Mouse (Mus musculus) bone marrow macrophage, adult 2 months (primary cell): ENCODE results near the gene Vmn1r85. TPM values are rescaled to one million over a fixed set of nuclear protein-coding genes. Genes with fewer than 3 reads are reported as not detected.

ENCODE experiments used
- H3K27ac ChIP-seq: 2 replicates; pipeline ENCODE4 v1.5.1; 2012; ENCODE audit warnings: low read depth, low read length; ENCODE audit not compliant: insufficient read depth
- H3K4me1 ChIP-seq: 2 replicates; pipeline ENCODE4 v1.6.1; 2012; ENCODE audit warnings: low read length; ENCODE audit not compliant: control insufficient read depth, insufficient read depth
- H3K4me3 ChIP-seq: 2 replicates; pipeline ENCODE4 v1.5.1; 2012; ENCODE audit warnings: mild to moderate bottlenecking, low read length, moderate library complexity; ENCODE audit not compliant: insufficient read depth
- CTCF ChIP-seq: IDR thresholded peaks from 2 replicates; pipeline ENCODE4 v1.5.1; 2012; ENCODE audit warnings: low read depth, mild to moderate bottlenecking, low read length, moderate library complexity
- POLR2A ChIP-seq: IDR thresholded peaks from 2 replicates; pipeline ENCODE4 v1.6.1; 2012; ENCODE audit warnings: mild to moderate bottlenecking, low read depth, low read length, borderline replicate concordance
- polyA plus RNA-seq: library from polyadenylated mRNA; stranded (reverse); fragments of >200 nt; gene quantifications from 2 replicates; pipeline ENCODE4 v1.2.4, GENCODE M21; 2012; ENCODE audit not compliant: missing spikeins, insufficient read depth, insufficient read length

Gene Vmn1r85
- polyA plus RNA-seq, 1 experiment: not detected

DNA sequence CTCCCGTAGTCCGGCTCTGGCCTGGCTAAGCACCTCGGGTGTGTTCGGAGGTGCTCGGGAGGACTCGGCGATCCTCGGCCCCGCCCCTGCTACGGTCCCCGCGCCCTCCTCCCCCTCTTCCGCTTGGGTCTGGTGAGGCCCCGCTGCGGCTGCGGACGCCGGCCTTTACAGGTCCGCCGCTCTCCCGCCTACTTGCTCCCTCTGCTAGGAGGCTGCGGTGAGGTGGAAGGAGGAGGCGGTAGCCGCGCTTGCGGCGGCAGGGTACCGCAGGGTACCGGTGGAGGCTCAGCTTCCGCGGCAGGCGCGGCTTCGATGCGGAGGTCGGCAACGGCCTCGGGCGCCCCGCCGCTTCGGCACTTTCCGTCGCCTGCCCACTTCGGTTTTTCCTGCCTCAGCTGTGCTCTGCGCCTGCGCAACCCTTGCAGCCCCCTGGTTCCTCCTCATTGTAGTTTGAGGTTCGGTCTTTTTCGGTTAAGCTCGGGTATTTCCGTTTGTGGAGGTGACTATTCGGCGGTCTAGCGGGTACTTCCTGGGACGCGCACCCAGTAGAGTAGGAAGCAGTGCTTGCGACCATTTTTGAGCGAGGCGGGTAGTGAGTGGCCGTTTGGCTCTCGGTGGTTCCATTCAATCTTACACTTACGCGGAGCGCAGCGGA, 56.9 kb downstream of the Vmn1r85 start, which contains the start of gene Ube2m:
Ube2m (minus strand) TSS at position 375 of the 655 bp plus-strand sequence.
- H3K4me3 ChIP-seq: peak within 1 kb of the TSS; percentile 95
- peak within 1 kb of the TSS; percentile 97 for H3K27ac ChIP-seq
- H3K4me1 ChIP-seq: peaks cover 26% of the 10 kb centered on the region
- TF ChIP-seq CTCF (no peak), POLR2A (no peak)

DNA sequence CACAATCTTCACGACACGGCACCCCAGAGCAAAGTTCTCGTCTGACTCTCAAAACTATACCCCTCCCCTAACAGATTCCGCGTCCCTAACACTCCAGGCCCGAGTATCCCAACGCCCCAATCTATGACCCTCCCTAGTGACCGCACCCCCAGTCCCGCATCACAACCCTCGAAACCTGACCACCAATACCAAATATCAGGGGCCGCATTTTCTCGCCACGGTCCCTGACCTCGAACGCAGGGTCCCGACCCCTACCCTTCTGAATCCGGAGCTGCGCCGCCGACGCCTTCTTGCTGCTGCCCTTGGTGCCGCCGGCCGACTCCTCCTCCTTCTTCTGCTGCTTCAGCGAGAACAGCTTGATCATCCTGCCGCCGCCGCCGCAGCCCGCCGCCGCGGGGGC, 57.6 kb downstream of the Vmn1r85 start:
- peaks cover 26% of the 10 kb centered on the region for H3K4me1 ChIP-seq
- TF ChIP-seq POLR2A (no peak), CTCF (no peak)

DNA sequence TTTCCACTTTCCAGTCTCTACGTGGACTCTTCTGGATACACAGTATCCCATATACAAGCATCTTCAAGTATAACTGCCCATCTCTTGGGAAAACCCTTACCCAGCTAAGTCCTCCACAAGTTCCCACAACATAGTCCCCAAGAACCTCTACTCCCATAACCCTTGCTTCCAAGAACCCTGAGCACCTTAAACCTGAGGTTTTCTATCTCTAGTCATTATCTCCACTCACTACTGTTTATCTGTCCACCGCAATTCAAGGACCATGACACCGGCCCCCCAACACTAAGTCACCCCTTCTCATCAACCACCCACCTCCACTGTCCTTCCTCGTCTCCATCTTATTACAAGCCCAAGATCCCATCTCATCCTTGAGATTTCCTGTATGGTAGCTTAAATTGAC, 58.2 kb downstream of the Vmn1r85 start:
- peaks cover 26% of the 10 kb centered on the region for H3K4me1 ChIP-seq
- H3K4me3 ChIP-seq: peak overlapping the region; percentile 95
- TF ChIP-seq POLR2A: no peak
- no peak for TF ChIP-seq CTCF
- H3K27ac ChIP-seq: peak overlapping the region; percentile 97

More for the DNA sequence above, 57.6 kb downstream of the Vmn1r85 start:
- Histone ChIP-seq H3K27ac (peak overlapping the region; percentile 97), H3K4me3 (peak overlapping the region; percentile 95)

DNA sequence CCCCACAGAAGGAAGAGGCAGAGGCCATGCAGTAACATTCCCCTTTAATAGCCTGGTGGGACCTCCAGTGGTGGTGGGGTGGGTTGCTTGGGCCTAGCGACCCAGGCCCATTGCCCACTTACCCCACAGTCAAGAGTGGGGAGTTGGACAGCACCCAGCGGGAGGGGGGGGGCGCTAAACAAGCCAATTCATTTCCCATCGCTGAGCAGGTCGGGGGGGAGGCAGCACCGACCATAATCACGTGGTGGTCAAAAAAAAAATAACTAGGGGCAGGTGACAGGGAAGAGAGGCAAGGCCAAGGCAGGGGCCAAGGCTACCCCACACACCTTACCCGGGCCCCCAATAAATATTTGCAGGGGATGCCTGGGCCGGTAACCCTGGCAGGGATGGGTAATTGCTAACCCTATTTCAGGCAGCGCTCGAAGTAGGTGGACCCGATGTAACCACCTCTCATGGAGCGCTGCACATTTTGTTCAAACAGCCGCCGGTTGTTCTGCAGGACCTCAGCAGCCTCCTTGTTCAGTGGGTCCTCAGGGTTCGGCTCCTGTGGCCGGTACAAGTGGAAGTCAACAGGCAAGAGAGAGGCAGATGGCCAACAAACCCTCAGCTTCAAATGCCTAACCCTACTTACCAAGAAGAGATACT, 59.6 kb downstream of the Vmn1r85 start:
- Histone ChIP-seq H3K4me1 (peaks cover 23% of the 10 kb centered on the region), H3K4me3 (peak overlapping the region; percentile 44), H3K27ac (no peak overlapping the region)
- no peak for TF ChIP-seq CTCF
- no peak for TF ChIP-seq POLR2A

DNA sequence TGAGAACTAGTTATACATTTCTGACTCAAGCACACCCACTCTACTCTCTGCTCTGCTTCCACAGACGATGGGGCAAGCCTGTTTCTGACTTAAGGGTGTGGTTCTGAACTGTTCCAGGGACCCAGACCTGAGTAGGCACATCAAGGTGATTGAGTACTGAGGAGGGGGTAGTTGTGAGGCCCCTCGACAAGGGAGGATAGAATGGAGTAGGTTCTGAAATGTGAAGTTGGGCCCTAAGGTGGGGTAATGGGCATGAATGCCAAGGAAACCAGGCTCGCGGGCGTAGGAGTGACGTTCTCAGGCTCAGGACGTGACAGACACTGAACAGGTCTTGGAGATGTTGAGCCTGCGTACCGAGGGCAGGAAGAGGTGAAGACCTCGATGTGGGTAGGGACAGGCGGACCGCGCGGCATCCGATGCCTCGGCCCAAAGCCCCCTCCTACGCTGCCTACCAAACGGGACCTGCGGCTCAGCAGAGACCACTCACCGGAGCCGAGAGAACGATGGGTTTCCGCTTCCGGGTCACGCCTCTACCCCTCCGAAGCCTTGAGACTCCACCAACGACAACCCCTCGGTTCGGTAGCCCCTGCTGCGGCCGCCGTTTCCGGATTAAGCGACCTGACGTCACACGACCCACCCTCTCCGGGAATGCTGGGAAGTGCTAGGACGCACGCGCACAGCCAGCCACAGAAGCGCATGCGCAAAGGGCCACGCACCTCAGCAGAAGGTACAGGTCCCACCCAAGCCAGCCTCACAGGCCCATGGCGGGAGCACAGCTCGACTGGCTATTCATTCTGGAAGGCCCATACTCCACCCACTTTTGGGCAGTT, 60.6 kb downstream of the Vmn1r85 start, which contains the start of gene Chmp2a:
Chmp2a (minus strand) TSS at position 660 of the 830 bp plus-strand sequence.
- peak within 1 kb of the TSS; percentile 64 for H3K4me3 ChIP-seq
- H3K27ac ChIP-seq: peak within 1 kb of the TSS; percentile 51
- peaks cover 15% of the 10 kb centered on the region for H3K4me1 ChIP-seq
- no peak for TF ChIP-seq CTCF
- no peak for TF ChIP-seq POLR2A

DNA sequence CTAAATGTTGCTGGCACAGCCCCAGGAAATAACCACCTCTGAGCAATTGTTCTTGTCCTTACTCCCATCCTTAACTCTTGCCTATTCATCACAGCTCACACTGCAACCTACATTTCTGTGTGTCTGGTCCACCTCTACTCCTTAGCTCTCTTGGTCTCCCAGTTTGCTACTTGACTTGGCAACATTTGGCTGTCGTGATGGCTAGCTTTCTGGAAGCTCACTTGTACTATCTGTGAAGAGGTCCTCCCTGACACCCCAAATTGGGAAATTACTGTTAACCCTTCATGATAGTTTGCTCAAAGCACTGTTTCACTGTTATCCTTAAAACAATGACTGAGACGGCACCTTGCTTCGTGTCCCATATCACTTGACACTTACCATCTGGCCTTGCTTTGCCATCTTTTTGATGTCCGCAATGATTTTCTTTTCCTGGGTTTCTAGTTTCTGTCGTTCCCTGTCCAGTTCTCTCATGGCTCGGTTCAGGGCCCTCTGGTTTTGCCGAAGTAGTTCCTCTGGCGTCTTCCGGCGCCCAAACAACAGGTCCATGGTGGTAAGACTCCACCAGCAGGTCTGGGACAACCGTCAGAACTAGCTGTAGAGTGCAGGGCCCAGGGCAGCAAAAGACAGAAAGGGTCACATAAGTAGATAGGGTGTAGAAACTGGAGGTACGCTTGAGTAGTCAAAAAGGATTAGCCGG, 61.4 kb downstream of the Vmn1r85 start:
- TF ChIP-seq CTCF: no peak
- TF ChIP-seq POLR2A: no peak
- H3K27ac ChIP-seq: peak overlapping the region; percentile 51
- peaks cover 10% of the 10 kb centered on the region for H3K4me1 ChIP-seq
- peak overlapping the region; percentile 64 for H3K4me3 ChIP-seq

Other genes starting within 250 kb of the Vmn1r85 start
- 2.8 and 3.4 TPM in 2 replicates for gene Zfp128, start 214.0 kb downstream of the Vmn1r85 start, polyA plus RNA-seq
- 6.5 and 6.7 TPM in 2 replicates for gene Zscan22, start 197.4 kb downstream of the Vmn1r85 start, polyA plus RNA-seq
- 1,220 and 1,261 TPM in 2 replicates for gene Rps5, start 172.9 kb downstream of the Vmn1r85 start, polyA plus RNA-seq
- gene Rnf225, start 167.8 kb downstream of the Vmn1r85 start, polyA plus RNA-seq: 0.24 TPM in 1 of 2 replicates, not detected in the other
- gene Zfp324, start 129.3 kb downstream of the Vmn1r85 start, polyA plus RNA-seq: 3.8 and 3.9 TPM in 2 replicates
- 2.6 and 3.6 TPM in 2 replicates for gene Zfp446, start 117.3 kb downstream of the Vmn1r85 start, polyA plus RNA-seq
- gene Slc27a5, start 97.0 kb downstream of the Vmn1r85 start, polyA plus RNA-seq: not detected in 2 replicates
- 165 and 177 TPM in 2 replicates for gene Trim28, start 96.1 kb downstream of the Vmn1r85 start, polyA plus RNA-seq
- 15.6 and 17.3 TPM in 2 replicates for gene Zbtb45, start 85.1 kb downstream of the Vmn1r85 start, polyA plus RNA-seq
- gene Chmp2a, start 60.4 kb downstream of the Vmn1r85 start, polyA plus RNA-seq: 161 and 167 TPM in 2 replicates
- 171 and 193 TPM in 2 replicates for gene Ube2m, start 56.9 kb downstream of the Vmn1r85 start, polyA plus RNA-seq
- 1.2 and 1.5 TPM in 2 replicates for gene Mzf1, start 40.4 kb downstream of the Vmn1r85 start, polyA plus RNA-seq
- gene Vmn1r86, start 24.7 kb upstream of the Vmn1r85 start, polyA plus RNA-seq: 0.57 TPM in 1 of 2 replicates, not detected in the other
- gene Vmn1r87, start 45.0 kb upstream of the Vmn1r85 start, polyA plus RNA-seq: 0.13 TPM in 1 of 2 replicates, not detected in the other
- 0.07 TPM in 1 of 2 replicates, not detected in the other for gene Vmn1r88, start 64.4 kb upstream of the Vmn1r85 start, polyA plus RNA-seq
- not detected in 2 replicates for gene Vmn1r89, start 117.8 kb upstream of the Vmn1r85 start, polyA plus RNA-seq
- gene Lig1, start 182.1 kb upstream of the Vmn1r85 start, polyA plus RNA-seq: 44.4 and 49.4 TPM in 2 replicates
- 4.3 and 7.2 TPM in 2 replicates for gene Zswim9, start 183.5 kb upstream of the Vmn1r85 start, polyA plus RNA-seq
- gene Pla2g4c, start 229.5 kb upstream of the Vmn1r85 start, polyA plus RNA-seq: 0.32 TPM in 2 replicates